Mouse (Mus musculus): ENCODE data around the gene Myl7. TPM values are rescaled to one million over a fixed set of nuclear protein-coding genes. Genes with fewer than 3 reads are reported as not detected.
"Not testable (repeated sequence)": the region's sequence is repeated elsewhere in the genome, so short reads cannot be mapped to it uniquely, and the experiment has no call there.

Myl7 gene
- total RNA-seq, 4 experiments from 2014 or later, result 0.73 TPM; not detected in 3

- DNase-seq, result no peak
These were observed 5.3 kb upstream of the Myl7 start for GRCm38 (mm10) chr11:5903844-5904243.

DNA sequence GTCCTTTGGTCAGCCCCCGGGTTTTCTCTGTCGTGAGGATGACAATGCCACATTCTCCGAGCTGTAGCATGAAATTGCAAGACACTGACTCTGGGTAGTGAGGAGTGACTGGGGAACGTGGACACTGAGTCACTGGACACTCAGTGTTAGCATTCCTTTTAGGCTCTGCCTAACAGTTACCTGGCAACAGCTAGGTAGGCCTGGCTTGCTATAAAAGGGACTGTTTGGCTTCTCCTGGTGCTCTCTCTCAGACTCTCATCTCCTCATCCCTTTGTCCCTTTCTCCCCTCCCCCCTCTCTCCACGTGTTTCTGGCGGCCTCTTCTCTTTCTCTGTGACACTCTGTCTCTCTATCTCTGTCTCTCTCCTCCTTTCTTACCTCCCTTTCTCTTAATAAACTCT is 3.8 kb upstream of the Myl7 start:
- DNase-seq, result no peak

GRCm38 (mm10) chr11:5901950-5902349 is 3.4 kb upstream of the Myl7 start:
- no peak for DNase-seq

- no peak for DNase-seq
These were observed 2.7 kb upstream of the Myl7 start for GRCm38 (mm10) chr11:5901320-5901719.

DNA sequence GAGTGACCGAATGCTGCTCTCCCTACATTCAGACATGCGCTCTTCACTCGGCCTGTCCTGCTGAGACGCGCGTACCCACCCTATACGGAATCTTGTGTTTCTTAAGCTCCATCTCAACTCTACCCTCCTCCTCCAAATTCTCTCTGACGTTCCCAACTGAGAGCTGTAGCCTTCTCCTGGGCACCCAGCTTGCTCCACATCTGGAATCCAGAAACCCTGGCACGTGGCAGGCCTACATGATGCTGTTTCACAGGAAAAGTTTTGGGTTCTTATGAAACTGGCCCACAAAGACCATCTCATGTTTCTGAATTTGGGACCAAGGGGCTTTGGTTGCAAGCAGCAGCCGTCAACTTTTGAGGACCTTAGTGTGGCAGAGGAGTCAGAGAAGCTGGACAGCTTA is 704 bp upstream of the Myl7 start:
- DNase-seq, result no peak

DNA sequence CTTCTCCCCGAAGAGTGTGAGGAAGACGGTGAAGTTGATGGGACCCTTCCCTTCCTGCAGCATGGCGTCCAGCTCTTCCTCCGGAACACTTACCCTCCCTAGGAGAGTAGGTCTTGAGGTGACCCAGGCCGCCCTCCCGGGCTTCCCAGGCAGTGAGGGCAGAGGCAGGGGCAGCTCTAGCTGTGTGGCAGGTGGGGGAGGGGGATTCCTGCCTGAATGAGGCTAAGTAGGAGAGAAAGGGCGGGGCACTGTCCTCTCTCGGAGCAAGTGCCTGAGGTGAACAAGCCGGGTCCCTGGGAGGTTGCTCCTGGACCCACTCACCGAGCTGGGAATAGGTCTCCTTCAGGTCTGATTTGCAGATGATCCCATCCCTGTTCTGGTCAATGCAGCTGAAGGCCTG is 743 bp downstream of the Myl7 start:
- no peak for DNase-seq

DNA sequence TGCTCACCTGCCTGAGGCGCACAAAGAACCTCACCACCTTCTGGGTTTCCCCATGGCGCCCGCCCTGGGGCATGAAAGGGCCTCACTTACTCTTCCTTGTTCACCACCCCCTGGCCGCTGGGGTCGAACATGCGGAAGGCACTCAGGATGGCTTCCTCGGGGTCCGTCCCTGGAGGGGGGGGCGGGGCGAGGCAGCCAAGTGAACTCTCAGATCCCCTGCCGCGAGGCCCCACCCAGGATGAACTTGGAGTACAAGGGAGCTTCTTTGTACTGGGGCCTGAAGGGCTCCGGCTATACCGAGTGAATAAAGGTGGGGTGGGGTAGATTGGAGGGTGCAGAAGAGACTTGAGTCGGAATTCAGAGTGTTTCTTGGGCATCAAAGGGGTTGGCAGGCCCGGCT is 1.4 kb downstream of the Myl7 start:
- no peak for DNase-seq

- no peak for DNase-seq
These were observed 4.8 kb downstream of the Myl7 start for GRCm38 (mm10) chr11:5893807-5894206.

- no peak for DNase-seq
These were observed 5.7 kb downstream of the Myl7 start for GRCm38 (mm10) chr11:5892810-5893368.

- DNase-seq, result no peak
These were observed 6.4 kb downstream of the Myl7 start for GRCm38 (mm10) chr11:5892151-5892591.

DNA sequence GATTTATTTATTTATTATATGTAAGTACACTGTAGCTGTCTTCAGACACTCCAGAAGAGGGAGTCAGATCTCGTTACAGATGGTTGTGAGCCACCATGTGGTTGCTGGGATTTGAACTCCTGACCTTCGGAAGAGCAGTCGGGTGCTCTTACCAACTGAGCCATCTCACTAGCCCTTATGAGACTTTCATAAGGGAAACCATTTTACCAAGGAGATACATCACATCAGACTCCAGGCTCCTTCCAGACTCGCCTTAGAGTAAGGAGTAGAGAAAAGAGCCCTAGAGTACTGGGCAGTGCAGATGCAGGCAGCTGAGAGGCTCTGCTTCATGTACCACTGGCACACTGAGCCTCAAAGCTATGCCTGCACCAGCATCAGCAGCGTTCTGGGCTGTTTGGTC is 10.0 kb downstream of the Myl7 start:
- not testable (repeated sequence) for DNase-seq

GRCm38 (mm10) chr11:5887250-5887649 is 11.3 kb downstream of the Myl7 start:
- no peak for DNase-seq

- DNase-seq, result no peak
These were observed 12.4 kb downstream of the Myl7 start for GRCm38 (mm10) chr11:5886187-5886586.

DNA sequence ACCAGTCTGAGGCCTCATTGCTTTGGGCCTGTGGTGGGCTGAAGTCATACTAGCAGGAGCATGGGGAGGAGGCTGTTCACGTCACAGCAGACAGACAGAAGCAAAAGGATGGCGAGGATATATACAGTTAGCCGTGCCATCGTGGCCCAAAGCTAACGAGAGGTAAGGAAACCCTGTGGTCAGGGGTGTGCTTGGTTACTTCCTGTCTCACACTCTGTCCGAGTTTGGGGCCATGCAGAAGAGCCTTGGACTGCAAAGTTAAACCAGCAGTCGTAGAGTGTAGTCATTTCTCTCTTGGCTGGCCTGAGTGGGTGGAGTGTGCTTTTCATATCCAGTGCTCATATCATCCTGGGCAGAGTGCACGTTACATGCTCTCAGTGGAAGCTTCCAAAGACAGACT is 16.1 kb downstream of the Myl7 start:
- no peak for DNase-seq

- no peak for DNase-seq
These were observed 18.7 kb downstream of the Myl7 start for GRCm38 (mm10) chr11:5879905-5880304.

- DNase-seq, result no peak
These were observed 19.9 kb downstream of the Myl7 start for GRCm38 (mm10) chr11:5878661-5879060.

GRCm38 (mm10) chr11:5877921-5878526 is 20.6 kb downstream of the Myl7 start, which contains the start of gene Pold2:
Gene Pold2 (minus strand): TSS chr11:5878292.
- peak; percentile 97 for DNase-seq

DNA sequence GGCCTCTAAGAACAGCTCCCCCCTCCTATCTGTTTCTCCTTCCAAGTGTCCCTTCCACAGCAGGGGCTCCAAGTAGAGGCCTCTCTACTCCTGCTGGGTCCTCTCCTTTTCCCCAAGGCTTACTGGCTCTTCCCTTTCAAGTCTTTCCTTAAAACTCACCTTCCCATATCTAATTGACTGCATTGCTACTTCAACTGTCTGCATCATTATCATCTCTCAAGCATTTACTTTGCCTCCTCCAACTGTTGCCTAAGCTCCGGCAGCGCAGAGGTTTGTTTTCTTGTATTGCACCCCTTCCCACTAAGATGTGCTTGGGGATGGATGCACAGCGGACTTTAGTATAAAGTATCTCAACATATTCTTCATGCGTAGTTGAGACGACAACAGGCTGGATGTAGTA is 21.2 kb downstream of the Myl7 start:
- no peak for DNase-seq

DNA sequence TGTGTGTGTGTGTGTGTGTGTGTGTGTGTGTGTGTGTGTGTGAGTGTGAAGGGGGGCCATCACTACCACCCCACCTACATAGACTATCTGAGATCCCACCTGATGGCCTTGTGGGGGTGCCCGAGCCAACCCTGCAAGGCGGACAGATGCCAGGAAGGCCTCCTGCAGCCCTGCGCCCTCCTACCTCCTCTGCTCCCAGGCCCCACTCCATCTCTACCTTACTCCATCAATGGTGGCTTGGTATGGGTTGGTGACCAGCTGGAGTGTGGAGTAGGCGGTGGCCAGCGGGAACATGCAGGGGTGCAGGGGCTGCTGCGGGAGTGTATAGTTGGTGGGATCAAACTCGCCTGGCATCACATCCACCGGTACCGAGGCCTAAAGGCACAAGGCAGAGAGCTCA is 25.4 kb downstream of the Myl7 start:
- DNase-seq, result no peak

GRCm38 (mm10) chr11:5872707-5873106 is 25.9 kb downstream of the Myl7 start:
- no peak for DNase-seq

GRCm38 (mm10) chr11:5870069-5870468 is 28.5 kb downstream of the Myl7 start:
- DNase-seq, result no peak

DNA sequence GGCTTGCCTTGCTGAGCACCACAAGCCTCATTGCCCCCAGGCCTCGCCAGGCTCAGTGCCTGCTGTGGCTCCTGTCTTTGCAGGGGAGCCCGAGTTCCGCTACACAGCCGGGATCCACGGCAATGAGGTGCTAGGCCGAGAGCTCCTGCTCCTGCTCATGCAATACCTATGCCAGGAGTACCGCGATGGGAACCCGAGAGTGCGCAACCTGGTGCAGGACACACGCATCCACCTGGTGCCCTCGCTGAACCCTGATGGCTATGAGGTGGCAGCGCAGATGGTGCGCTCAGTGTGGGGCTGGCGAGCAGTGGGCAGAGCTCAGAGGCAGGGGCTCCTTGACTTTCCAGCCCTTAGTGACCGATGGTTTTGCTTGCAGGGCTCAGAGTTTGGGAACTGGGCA is 29.3 kb downstream of the Myl7 start:
- no peak for DNase-seq

DNA sequence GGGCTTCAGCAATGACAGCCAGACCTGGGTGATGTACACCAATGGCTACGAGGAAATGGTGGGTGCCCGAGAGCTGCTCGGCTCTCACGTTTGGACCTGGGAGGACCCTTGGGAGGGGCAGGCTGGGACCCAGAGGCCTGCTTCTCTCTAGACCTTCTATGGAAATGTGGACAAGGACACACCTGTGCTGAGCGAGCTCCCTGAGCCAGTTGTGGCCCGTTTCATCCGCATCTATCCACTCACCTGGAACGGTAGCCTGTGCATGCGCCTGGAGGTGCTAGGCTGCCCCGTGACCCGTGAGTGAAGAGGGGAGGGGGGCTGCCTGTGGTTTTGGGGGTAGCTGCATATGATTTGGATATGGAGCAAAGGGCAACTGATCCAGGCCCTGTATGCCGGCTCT is 30.3 kb downstream of the Myl7 start:
- DNase-seq, result no peak

DNA sequence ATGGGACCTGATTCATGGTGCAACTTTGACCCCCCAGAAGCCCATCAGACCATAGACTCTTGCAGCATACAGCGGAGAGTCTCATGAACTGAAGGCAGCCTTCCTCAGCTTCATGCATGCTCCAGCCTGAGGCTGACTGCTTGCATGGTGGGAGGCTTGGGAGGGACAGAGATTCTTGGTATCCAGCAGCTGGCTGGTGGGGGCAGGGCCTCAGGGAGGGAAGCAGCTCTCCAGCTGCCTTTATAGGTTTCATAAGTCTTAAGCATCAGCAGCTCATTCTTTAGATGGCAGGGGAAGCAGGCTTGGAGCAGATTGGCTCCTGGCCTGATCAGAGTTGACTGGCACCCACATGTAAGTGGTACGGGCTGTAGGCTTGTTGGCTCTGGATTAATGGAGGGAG is 31.4 kb downstream of the Myl7 start:
- DNase-seq, result no peak
